Mouse (Mus musculus) embryonic facial prominence, embryonic 12.5 days (tissue): ENCODE results near the gene Hoxd13. TPM values are rescaled to one million over a fixed set of nuclear protein-coding genes. Genes with fewer than 3 reads are reported as not detected.

Experiments
- ATAC-seq: fragments of 200-750 bp; cut with Nextera tagmentation; 2 replicates; pipeline ENCODE4 v1.8.0; 2017; ENCODE audit not compliant: insufficient number of reproducible peaks, insufficient read depth, low FRiP score, low TSS enrichment
- H3K27ac ChIP-seq: fragments of 300-500 bp; sonication (generic); 2 replicates; pipeline ENCODE4 v1.5.1; 2016; ENCODE audit warnings: mild to moderate bottlenecking
- H3K27me3 ChIP-seq: fragments of 300-500 bp; sonication (generic); 2 replicates; pipeline ENCODE4 v1.6.1; 2016; ENCODE audit warnings: mild to moderate bottlenecking, moderate library complexity
- H3K36me3 ChIP-seq: fragments of 300-500 bp; sonication (generic); 2 replicates; pipeline ENCODE4 v1.6.1; 2016; ENCODE audit warnings: mild to moderate bottlenecking
- H3K4me1 ChIP-seq: fragments of 300-500 bp; sonication (generic); 2 replicates; pipeline ENCODE4 v1.6.1; 2016
- H3K4me2 ChIP-seq: fragments of 300-500 bp; sonication (generic); replicated peaks from 2 replicates; pipeline ENCODE4 v1.6.1; 2016; ENCODE audit warnings: mild to moderate bottlenecking, moderate library complexity
- H3K4me3 ChIP-seq: fragments of 300-500 bp; sonication (generic); 2 replicates; pipeline ENCODE4 v1.5.1; 2016; ENCODE audit warnings: mild to moderate bottlenecking
- H3K9ac ChIP-seq: fragments of 300-500 bp; sonication (generic); 2 replicates; pipeline ENCODE4 v1.6.1; 2016; ENCODE audit warnings: mild to moderate bottlenecking, moderate library complexity
- H3K9me3 ChIP-seq: fragments of 300-500 bp; sonication (generic); 2 replicates; pipeline ENCODE4 v1.6.1; 2016; ENCODE audit warnings: mild to moderate bottlenecking, moderate library complexity
- WGBS: fragments of 180-500 bp; shearing (Covaris S2); methylation state at CpG from one replicate; pipeline ENCODE4 v1.1.7; 2016; 5-methylcytosine and 5-hydroxymethylcytosine counted together
- polyA plus RNA-seq: library from polyadenylated mRNA; unstranded; fragments of >200 nt; fragmentation: Nextera tagmentation; extraction: Ambion mirVana; gene quantifications from 2 replicates; pipeline ENCODE4 v1.2.1, GENCODE M21; 2016

Gene Hoxd13
- polyA plus RNA-seq, 1 experiment from 2014 or later, result not detected

GRCm38 (mm10) chr2:74667191-74667841, 794 bp upstream of the Hoxd13 start:
- Histone ChIP-seq H3K27me3 (peaks cover 84% of the 10 kb centered on the region), H3K36me3 (no peaks in the 10 kb centered on the region), H3K4me2 (no peak overlapping the region; the same call in 1 of the 2 replicates), H3K27ac (no peak overlapping the region), H3K9me3 (no peaks in the 10 kb centered on the region), H3K9ac (no peak overlapping the region), H3K4me3 (no peak overlapping the region), H3K4me1 (peaks cover 9% of the 10 kb centered on the region)
- no peak for ATAC-seq
- WGBS, result 2% methylated on average over 36 of the region's 36 CpGs

DNA sequence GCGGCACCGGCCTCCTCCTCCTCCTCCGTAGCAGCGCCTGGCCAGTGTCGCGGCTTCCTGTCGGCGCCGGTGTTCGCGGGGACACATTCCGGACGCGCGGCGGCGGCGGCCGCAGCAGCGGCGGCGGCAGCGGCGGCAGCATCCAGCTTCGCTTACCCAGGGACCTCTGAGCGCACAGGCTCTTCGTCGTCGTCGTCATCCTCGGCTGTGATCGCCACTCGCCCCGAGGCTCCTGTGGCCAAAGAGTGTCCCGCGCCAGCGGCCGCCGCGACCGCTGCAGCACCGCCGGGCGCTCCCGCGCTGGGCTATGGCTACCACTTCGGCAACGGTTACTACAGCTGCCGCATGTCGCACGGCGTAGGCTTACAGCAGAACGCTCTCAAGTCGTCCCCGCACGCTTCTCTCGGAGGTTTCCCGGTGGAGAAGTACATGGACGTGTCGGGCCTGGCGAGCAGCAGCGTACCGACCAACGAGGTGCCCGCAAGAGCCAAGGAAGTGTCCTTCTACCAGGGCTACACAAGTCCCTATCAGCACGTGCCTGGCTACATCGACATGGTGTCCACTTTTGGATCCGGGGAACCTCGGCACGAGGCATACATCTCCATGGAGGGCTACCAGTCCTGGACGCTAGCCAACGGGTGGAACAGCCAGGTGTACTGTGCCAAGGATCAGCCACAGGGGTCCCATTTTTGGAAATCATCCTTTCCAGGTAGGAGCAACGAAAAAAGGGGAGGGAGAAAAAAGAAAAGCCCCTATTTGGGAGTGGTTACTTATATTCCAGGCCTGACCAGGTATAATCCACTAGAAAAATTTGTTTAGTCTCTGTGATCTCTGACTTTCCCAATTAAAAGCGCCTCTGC, 490 bp downstream of the Hoxd13 start:
- H3K9ac ChIP-seq, result peak overlapping the region; percentile 19; the same call in 1 of the 2 replicates
- H3K36me3 ChIP-seq, result no peaks in the 10 kb centered on the region
- peaks cover 14% of the 10 kb centered on the region for H3K4me1 ChIP-seq
- no peaks in the 10 kb centered on the region for H3K9me3 ChIP-seq
- WGBS, result under 1% methylated on average over 53 of the region's 74 CpGs
- ATAC-seq, result 0 out of 2 replicates have a peak, but pooled peaks have one; percentile 47
- peaks cover 84% of the 10 kb centered on the region for H3K27me3 ChIP-seq
- H3K27ac ChIP-seq, result no peak overlapping the region
- peak overlapping the region; percentile 31 for H3K4me3 ChIP-seq
- H3K4me2 ChIP-seq, result peak overlapping the region; percentile 57

- H3K9me3 ChIP-seq, result no peaks in the 10 kb centered on the region
- no peaks in the 10 kb centered on the region for H3K36me3 ChIP-seq
- H3K27ac ChIP-seq, result no peak overlapping the region
- H3K4me1 ChIP-seq, result peaks cover 19% of the 10 kb centered on the region
- H3K9ac ChIP-seq, result no peak overlapping the region
- under 1% methylated on average over 3 of the region's 3 CpGs for WGBS
- no peak for ATAC-seq
- H3K4me2 ChIP-seq, result no peak overlapping the region
- peaks cover 84% of the 10 kb centered on the region for H3K27me3 ChIP-seq
- no peak overlapping the region for H3K4me3 ChIP-seq
Observed at GRCm38 (mm10) chr2:74669230-74669578, 1.1 kb downstream of the Hoxd13 start.

GRCm38 (mm10) chr2:74669650-74670235, 1.6 kb downstream of the Hoxd13 start:
- Histone ChIP-seq H3K27me3 (peaks cover 84% of the 10 kb centered on the region), H3K4me2 (no peak overlapping the region), H3K9me3 (no peaks in the 10 kb centered on the region), H3K4me3 (no peak overlapping the region), H3K36me3 (no peaks in the 10 kb centered on the region), H3K27ac (no peak overlapping the region), H3K9ac (no peak overlapping the region), H3K4me1 (peaks cover 19% of the 10 kb centered on the region)
- 3% methylated on average over 14 of the region's 14 CpGs for WGBS
- no peak for ATAC-seq

- WGBS, result 2% methylated on average over 3 of the region's 3 CpGs
- Histone ChIP-seq H3K4me1 (peaks cover 19% of the 10 kb centered on the region), H3K9me3 (no peaks in the 10 kb centered on the region), H3K4me3 (no peak overlapping the region), H3K36me3 (no peaks in the 10 kb centered on the region), H3K4me2 (no peak overlapping the region), H3K27ac (no peak overlapping the region), H3K9ac (no peak overlapping the region), H3K27me3 (peaks cover 88% of the 10 kb centered on the region)
- no peak for ATAC-seq
Observed at GRCm38 (mm10) chr2:74670632-74671188, 2.6 kb downstream of the Hoxd13 start.

DNA sequence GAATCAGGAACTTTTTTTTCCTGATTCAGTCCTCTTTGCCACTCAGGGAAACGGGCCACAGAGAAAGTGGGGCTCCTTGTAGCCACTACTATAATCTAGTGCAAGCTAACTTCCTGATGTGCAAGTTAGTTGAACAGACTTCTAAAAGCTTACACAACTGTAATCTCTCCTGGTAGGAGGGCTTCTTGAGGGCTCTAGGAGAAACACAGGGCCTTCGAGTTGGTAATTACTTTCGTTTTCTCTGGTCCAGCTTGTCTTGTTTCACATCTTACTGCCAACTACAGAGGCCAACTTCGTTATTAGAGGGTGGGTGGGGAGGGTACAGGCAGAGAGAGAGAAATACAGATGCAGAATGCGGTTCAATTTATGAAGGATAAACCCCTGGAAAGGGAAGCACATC, 3.7 kb downstream of the Hoxd13 start:
- H3K4me3 ChIP-seq, result no peak overlapping the region
- peaks cover 19% of the 10 kb centered on the region for H3K4me1 ChIP-seq
- peaks cover 91% of the 10 kb centered on the region for H3K27me3 ChIP-seq
- no peak overlapping the region for H3K4me2 ChIP-seq
- no peak overlapping the region for H3K9ac ChIP-seq
- WGBS, result 3% methylated on average over 5 of the region's 5 CpGs
- H3K27ac ChIP-seq, result no peak overlapping the region
- no peaks in the 10 kb centered on the region for H3K36me3 ChIP-seq
- no peaks in the 10 kb centered on the region for H3K9me3 ChIP-seq
- ATAC-seq, result no peak

- peaks cover 93% of the 10 kb centered on the region for H3K27me3 ChIP-seq
- under 1% methylated on average over 40 of the region's 40 CpGs for whole genome bisulfite sequencing
- no peak overlapping the region for H3K27ac ChIP-seq
- no peak overlapping the region for H3K9ac ChIP-seq
- peaks cover 18% of the 10 kb centered on the region for H3K4me1 ChIP-seq
- H3K36me3 ChIP-seq, result no peaks in the 10 kb centered on the region
- ATAC-seq, result no peak
- peak overlapping the region; percentile 28 for H3K4me3 ChIP-seq
- H3K9me3 ChIP-seq, result no peaks in the 10 kb centered on the region
- H3K4me2 ChIP-seq, result peak overlapping the region; percentile 47
Observed at GRCm38 (mm10) chr2:74672481-74673362, 4.6 kb downstream of the Hoxd13 start.

DNA sequence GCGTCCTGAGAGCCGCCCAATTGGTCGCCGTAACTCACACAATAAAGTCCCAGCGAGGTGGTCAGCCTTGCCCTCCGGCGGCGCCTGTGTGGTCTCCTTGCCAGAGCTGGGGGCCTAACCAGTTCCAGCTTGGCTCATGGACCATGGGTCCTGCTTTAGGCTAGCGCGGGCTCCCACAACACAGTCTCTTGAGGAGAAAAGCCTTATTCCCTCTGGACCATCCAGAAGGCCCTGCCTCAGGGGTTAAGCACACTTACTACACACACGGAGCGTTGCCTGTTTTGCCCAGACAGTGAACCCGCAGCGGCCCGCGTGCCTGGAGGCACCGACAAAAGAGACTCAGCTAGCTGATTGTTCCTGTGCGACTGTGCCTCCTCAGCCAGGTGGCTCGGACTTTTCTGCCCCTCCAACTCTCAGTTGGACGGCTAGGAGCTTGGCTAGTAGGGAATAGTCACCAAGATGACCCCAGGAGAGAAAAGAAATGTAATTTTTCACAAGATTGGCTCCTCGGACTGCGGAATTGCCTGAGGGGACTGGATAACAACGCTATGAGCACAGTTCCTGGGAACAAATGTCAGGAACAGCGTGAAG, 5.8 kb downstream of the Hoxd13 start:
- Histone ChIP-seq H3K9ac (no peak overlapping the region), H3K4me2 (no peak overlapping the region), H3K36me3 (no peaks in the 10 kb centered on the region), H3K27me3 (peaks cover 92% of the 10 kb centered on the region), H3K9me3 (no peaks in the 10 kb centered on the region), H3K4me3 (no peak overlapping the region), H3K4me1 (0 out of 2 replicates have a peak, but pooled peaks cover 10% of the 10 kb centered on the region), H3K27ac (no peak overlapping the region)
- WGBS, result under 1% methylated on average over 24 of the region's 24 CpGs
- no peak for ATAC-seq

GRCm38 (mm10) chr2:74674881-74675665, 7.0 kb downstream of the Hoxd13 start, which contains the start of gene Hoxd12:
Hoxd12 (plus strand) TSS chr2:74675013.
- no peak within 1 kb of the TSS for H3K27ac ChIP-seq
- 2% methylated on average over 47 of the region's 47 CpGs for WGBS
- peaks cover 95% of the 10 kb centered on the region for H3K27me3 ChIP-seq
- no peak within 1 kb of the TSS for H3K4me2 ChIP-seq
- no peaks in the 10 kb centered on the region for H3K36me3 ChIP-seq
- H3K9ac ChIP-seq, result no peak within 1 kb of the TSS
- H3K4me3 ChIP-seq, result no peak within 1 kb of the TSS
- H3K4me1 ChIP-seq, result 0 out of 2 replicates have a peak, but pooled peaks cover 16% of the 10 kb centered on the region
- no peaks in the 10 kb centered on the region for H3K9me3 ChIP-seq
- ATAC-seq, result no peak

- ATAC-seq, result 0 out of 2 replicates have a peak, but pooled peaks have one; percentile 28
- H3K27ac ChIP-seq, result no peak overlapping the region
- no peak overlapping the region for H3K4me2 ChIP-seq
- H3K9me3 ChIP-seq, result no peaks in the 10 kb centered on the region
- 5% methylated on average over 23 of the region's 24 CpGs for WGBS
- H3K4me1 ChIP-seq, result 0 out of 2 replicates have a peak, but pooled peaks cover 16% of the 10 kb centered on the region
- H3K9ac ChIP-seq, result no peak overlapping the region
- no peak overlapping the region for H3K4me3 ChIP-seq
- H3K27me3 ChIP-seq, result peaks cover 98% of the 10 kb centered on the region
- no peaks in the 10 kb centered on the region for H3K36me3 ChIP-seq
Observed at GRCm38 (mm10) chr2:74675666-74676282, 7.7 kb downstream of the Hoxd13 start.
